Mouse (Mus musculus): Measurements from ENCODE around the gene Zfp692. TPM values are rescaled to one million over a fixed set of nuclear protein-coding genes. Genes with fewer than 3 reads are reported as not detected.
"Not testable (repeated sequence)": the region's sequence is repeated elsewhere in the genome, so short reads cannot be mapped to it uniquely, and the experiment has no call there.

Zfp692 gene
- total and polyA plus RNA-seq, 2 experiments from 2014 or later, result 19.7 to 27.8 TPM

GRCm38 (mm10) chr11:58292791-58293190 is 14.1 kb upstream of the Zfp692 start:
- H3K9ac ChIP-seq (replicated peaks; ENCODE audit: low read length), result no peak overlapping the region
- WGBS, result 53% methylated on average over 4 of the region's 4 CpGs
- TF ChIP-seq CTCF (IDR thresholded peaks at IDR 0.05; ENCODE audit: low read depth), result no peak
- H3K4me2 ChIP-seq (ENCODE audit: low read depth, low read length), result no peak overlapping the region
- H3K4me3 ChIP-seq (ENCODE audit: low read length), result no peak overlapping the region
- no peaks in the 10 kb centered on the region for H3K36me3 ChIP-seq (ENCODE audit: insufficient read depth, low read length)
- DNase-seq (ENCODE audit: low spot score) (no peak), ATAC-seq (no peak)
- H3K9me3 ChIP-seq (ENCODE audit: low read length), result no peaks in the 10 kb centered on the region
- H3K27ac ChIP-seq, result no peak overlapping the region
- H3K27me3 ChIP-seq (ENCODE audit: insufficient read depth, low read length), result no peaks in the 10 kb centered on the region
- no peaks in the 10 kb centered on the region for H3K4me1 ChIP-seq (ENCODE audit: insufficient read depth, low read length)

GRCm38 (mm10) chr11:58297396-58297795 is 9.5 kb upstream of the Zfp692 start:
- DNase-seq (ENCODE audit: low spot score) (no peak), ATAC-seq (no peak)
- H3K4me2 ChIP-seq (ENCODE audit: low read depth, low read length), result no peak overlapping the region
- no peaks in the 10 kb centered on the region for H3K9me3 ChIP-seq (ENCODE audit: low read length)
- no peaks in the 10 kb centered on the region for H3K36me3 ChIP-seq (ENCODE audit: insufficient read depth, low read length)
- no peak for TF ChIP-seq CTCF (IDR thresholded peaks at IDR 0.05; ENCODE audit: low read depth)
- H3K27me3 ChIP-seq (ENCODE audit: insufficient read depth, low read length), result no peaks in the 10 kb centered on the region
- no peaks in the 10 kb centered on the region for H3K4me1 ChIP-seq (ENCODE audit: insufficient read depth, low read length)
- no peak overlapping the region for H3K9ac ChIP-seq (replicated peaks; ENCODE audit: low read length)
- 39% methylated on average over 6 of the region's 6 CpGs for WGBS
- H3K4me3 ChIP-seq (ENCODE audit: low read length), result no peak overlapping the region
- H3K27ac ChIP-seq, result no peak overlapping the region

- 0 out of 2 replicates have a peak, but pooled peaks have one; percentile 4 for ATAC-seq
- H3K9me3 ChIP-seq (ENCODE audit: low read length), result no peaks in the 10 kb centered on the region
- 12% methylated on average over 13 of the region's 13 CpGs for WGBS
Observed at GRCm38 (mm10) chr11:58301057-58301456, 5.8 kb upstream of the Zfp692 start.

GRCm38 (mm10) chr11:58301837-58302754 is 4.8 kb upstream of the Zfp692 start:
- H3K36me3 ChIP-seq (ENCODE audit: insufficient read depth, low read length), result no peaks in the 10 kb centered on the region
- H3K9ac ChIP-seq (replicated peaks; ENCODE audit: low read length), result peak overlapping the region; percentile 42
- WGBS, result under 1% methylated on average over 36 of the region's 36 CpGs
- peak; percentile 89 for TF ChIP-seq CTCF (IDR thresholded peaks at IDR 0.05; ENCODE audit: low read depth)
- peaks cover 5% of the 10 kb centered on the region; the same call in 1 of the 2 replicates for H3K4me1 ChIP-seq (ENCODE audit: insufficient read depth, low read length)
- H3K27me3 ChIP-seq (ENCODE audit: insufficient read depth, low read length), result no peaks in the 10 kb centered on the region
- H3K4me3 ChIP-seq (ENCODE audit: low read length), result peak overlapping the region; percentile 63
- DNase-seq (ENCODE audit: low spot score), result peak; percentile 97
- H3K4me2 ChIP-seq (ENCODE audit: low read depth, low read length), result peak overlapping the region; percentile 68
- peak overlapping the region; percentile 73 for H3K27ac ChIP-seq
- H3K9me3 ChIP-seq (ENCODE audit: low read length), result no peaks in the 10 kb centered on the region
- peak; percentile 92 for ATAC-seq

More at GRCm38 (mm10) chr11:58301057-58301456, 5.8 kb upstream of the Zfp692 start:
- peak overlapping the region; percentile 72 for H3K27ac ChIP-seq
- no peaks in the 10 kb centered on the region for H3K27me3 ChIP-seq (ENCODE audit: insufficient read depth, low read length)
- H3K36me3 ChIP-seq (ENCODE audit: insufficient read depth, low read length), result no peaks in the 10 kb centered on the region
- peak overlapping the region; percentile 68 for H3K4me2 ChIP-seq (ENCODE audit: low read depth, low read length)
- peak; percentile 79 for DNase-seq (ENCODE audit: low spot score)
- H3K4me1 ChIP-seq (ENCODE audit: insufficient read depth, low read length), result 0 out of 2 replicates have a peak, but pooled peaks cover 4% of the 10 kb centered on the region
- peak overlapping the region; percentile 63 for H3K4me3 ChIP-seq (ENCODE audit: low read length)
- peak; percentile 83 for TF ChIP-seq CTCF (IDR thresholded peaks at IDR 0.05; ENCODE audit: low read depth)
- 0 out of 2 replicates have a peak overlapping the region, but pooled peaks have one; percentile 17 for H3K9ac ChIP-seq (replicated peaks; ENCODE audit: low read length)

- DNase-seq (ENCODE audit: low spot score), result no peak
- H3K9ac ChIP-seq (replicated peaks; ENCODE audit: low read length), result peak overlapping the region; percentile 42
- no peaks in the 10 kb centered on the region for H3K9me3 ChIP-seq (ENCODE audit: low read length)
- H3K27ac ChIP-seq, result peak overlapping the region; percentile 73
- peaks cover 13% of the 10 kb centered on the region for H3K4me1 ChIP-seq (ENCODE audit: insufficient read depth, low read length)
- no peak for TF ChIP-seq CTCF (IDR thresholded peaks at IDR 0.05; ENCODE audit: low read depth)
- peak overlapping the region; percentile 68 for H3K4me2 ChIP-seq (ENCODE audit: low read depth, low read length)
- H3K4me3 ChIP-seq (ENCODE audit: low read length), result peak overlapping the region; percentile 63
- H3K27me3 ChIP-seq (ENCODE audit: insufficient read depth, low read length), result no peaks in the 10 kb centered on the region
- no peaks in the 10 kb centered on the region for H3K36me3 ChIP-seq (ENCODE audit: insufficient read depth, low read length)
- WGBS, result under 1% methylated on average over 26 of the region's 26 CpGs
- no peak for ATAC-seq
Observed at GRCm38 (mm10) chr11:58302774-58303445, 4.0 kb upstream of the Zfp692 start.

- Histone ChIP-seq H3K36me3 (ENCODE audit: insufficient read depth, low read length) (no peaks in the 10 kb centered on the region), H3K27ac (no peak overlapping the region), H3K4me3 (ENCODE audit: low read length) (peak overlapping the region; percentile 63), H3K9ac (replicated peaks; ENCODE audit: low read length) (no peak overlapping the region), H3K27me3 (ENCODE audit: insufficient read depth, low read length) (no peaks in the 10 kb centered on the region), H3K4me2 (ENCODE audit: low read depth, low read length) (peak overlapping the region; percentile 68), H3K4me1 (ENCODE audit: insufficient read depth, low read length) (peaks cover 14% of the 10 kb centered on the region), H3K9me3 (ENCODE audit: low read length) (no peaks in the 10 kb centered on the region)
- no peak for ATAC-seq
- TF ChIP-seq CTCF (IDR thresholded peaks at IDR 0.05; ENCODE audit: low read depth), result no peak
- 9% methylated on average over 7 of the region's 7 CpGs for WGBS
- peak; percentile 21 for DNase-seq (ENCODE audit: low spot score)
Observed at GRCm38 (mm10) chr11:58303594-58303993, 3.3 kb upstream of the Zfp692 start.

GRCm38 (mm10) chr11:58305299-58305698 is 1.6 kb upstream of the Zfp692 start:
- H3K9me3 ChIP-seq (ENCODE audit: low read length); ATAC-seq; H3K27ac ChIP-seq; H3K4me3 ChIP-seq (ENCODE audit: low read length); H3K27me3 ChIP-seq (ENCODE audit: insufficient read depth, low read length); H3K36me3 ChIP-seq (ENCODE audit: insufficient read depth, low read length); H3K4me2 ChIP-seq (ENCODE audit: low read depth, low read length); DNase-seq (ENCODE audit: low spot score); H3K9ac ChIP-seq (replicated peaks; ENCODE audit: low read length): not testable (repeated sequence)
- WGBS, result 93% methylated on average over 8 of the region's 8 CpGs
- peaks cover 14% of the 10 kb centered on the region for H3K4me1 ChIP-seq (ENCODE audit: insufficient read depth, low read length)
